Mouse (Mus musculus): Measurements from ENCODE around the gene Cntnap2.
A peak's percentile ranks its signal among the peaks of the same experiment; 100 is the strongest.
"Not testable (repeated sequence)": the region's sequence is repeated elsewhere in the genome, so short reads cannot be mapped to it uniquely, and the experiment has no call there.

Cntnap2 gene

DNA sequence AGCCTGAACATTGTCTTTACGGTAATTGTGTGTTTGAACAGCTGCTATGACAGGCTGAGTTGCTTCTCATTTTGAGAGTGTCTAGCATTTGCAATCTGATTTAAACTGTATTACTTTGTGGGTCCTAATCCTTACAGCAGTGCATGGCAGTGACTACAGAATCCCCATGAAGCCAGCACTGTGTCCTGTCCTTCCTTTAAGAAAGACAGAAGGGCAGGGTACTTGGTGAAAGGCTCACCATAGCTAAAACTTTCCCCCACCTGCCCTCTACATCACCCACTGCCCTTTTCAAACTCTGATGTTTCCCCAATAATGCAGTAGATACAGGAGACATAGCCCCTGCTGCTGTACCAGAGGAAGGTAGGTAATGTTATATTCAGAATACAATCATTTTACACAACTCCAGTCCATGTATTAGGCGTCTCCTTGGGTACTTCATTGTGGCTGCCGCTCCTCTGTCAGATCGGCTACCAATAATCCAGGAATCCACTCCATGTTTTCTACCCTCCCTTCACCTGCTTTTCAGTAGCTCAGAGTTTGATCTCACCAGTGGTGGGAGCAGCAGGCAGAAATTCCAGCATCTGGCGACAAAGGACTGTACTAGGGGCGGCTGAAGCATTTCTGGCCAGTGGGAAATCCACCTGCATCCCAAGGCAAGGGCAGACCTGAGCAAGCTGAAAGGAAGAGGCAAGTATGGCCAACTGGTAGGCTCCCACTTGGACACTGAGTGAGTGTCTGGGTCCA is 2184.9 kb downstream of the Cntnap2 start:
- peak; percentile 76 for DNase-seq (ENCODE audit: low spot score)

DNA sequence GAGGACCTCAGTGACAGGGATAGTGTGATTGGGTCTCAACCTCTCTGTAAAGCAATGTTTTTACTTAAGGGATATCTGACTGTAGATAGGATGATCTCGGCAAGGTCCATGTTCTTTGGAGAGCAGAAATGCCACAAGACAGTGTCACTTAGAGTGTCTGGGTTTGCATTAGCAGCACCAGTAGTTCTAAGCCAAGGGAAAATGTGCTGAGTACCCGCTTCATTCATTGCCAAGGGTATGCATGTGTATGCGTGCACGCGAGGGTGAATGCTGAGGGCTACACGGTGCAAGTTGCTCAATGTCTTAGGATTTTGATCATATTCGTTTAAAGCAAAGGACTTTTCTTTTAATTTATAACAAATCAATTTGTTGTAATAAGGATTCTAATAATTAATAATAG is 2185.5 kb downstream of the Cntnap2 start:
- no peak for DNase-seq (ENCODE audit: low spot score)

DNA sequence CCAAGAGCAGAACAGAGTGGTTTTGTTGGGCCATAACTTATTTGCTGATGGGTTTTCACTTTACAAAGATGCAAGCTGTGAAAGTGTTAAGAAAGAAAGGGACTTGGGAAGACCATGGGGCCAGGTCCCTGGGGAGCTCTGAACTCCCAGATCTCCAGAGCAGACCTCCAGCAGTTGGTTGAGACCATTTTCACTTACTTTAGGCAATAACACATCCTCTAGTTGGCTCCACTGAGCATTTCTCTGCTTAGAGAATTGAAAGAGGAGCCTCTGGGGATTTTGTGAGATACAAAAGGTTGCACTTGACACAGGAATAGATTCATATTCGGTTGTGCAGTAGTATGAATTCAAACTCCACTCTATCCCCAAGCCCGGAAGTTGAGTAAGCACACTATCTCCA is 2196.1 kb downstream of the Cntnap2 start:
- DNase-seq (ENCODE audit: low spot score) = no peak

DNA sequence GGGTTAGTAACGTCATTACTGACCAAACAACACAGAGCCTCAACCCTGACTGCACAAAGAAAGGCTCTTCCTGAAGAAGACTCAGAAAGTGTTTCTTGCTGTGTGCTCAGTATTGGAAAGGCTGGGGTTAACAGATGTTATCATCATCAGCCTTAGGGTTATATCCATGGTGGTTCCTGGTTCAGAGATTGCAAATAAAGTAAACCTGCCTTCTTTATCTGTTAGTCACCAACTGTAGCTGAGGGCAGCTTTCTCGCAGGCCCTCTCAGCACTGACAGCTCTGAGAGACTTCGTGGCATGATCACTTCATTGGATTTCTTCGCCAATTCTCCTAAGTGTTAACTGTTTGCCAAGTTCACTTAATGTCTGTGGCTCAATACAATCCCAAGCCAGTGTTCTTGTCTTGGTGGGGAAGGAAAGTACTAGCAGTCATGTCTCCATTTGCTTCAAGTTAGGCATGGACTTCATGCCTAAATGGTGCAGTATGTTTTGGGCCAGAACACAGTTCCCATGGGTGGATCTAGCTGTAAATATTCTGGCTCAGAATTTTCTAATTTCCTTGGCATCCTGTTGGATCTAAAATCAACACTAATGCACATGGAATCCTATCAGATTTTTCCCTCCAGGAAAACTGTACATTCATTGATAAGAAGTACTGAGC is 2197.2 kb downstream of the Cntnap2 start:
- DNase-seq (ENCODE audit: low spot score) = no peak

DNA sequence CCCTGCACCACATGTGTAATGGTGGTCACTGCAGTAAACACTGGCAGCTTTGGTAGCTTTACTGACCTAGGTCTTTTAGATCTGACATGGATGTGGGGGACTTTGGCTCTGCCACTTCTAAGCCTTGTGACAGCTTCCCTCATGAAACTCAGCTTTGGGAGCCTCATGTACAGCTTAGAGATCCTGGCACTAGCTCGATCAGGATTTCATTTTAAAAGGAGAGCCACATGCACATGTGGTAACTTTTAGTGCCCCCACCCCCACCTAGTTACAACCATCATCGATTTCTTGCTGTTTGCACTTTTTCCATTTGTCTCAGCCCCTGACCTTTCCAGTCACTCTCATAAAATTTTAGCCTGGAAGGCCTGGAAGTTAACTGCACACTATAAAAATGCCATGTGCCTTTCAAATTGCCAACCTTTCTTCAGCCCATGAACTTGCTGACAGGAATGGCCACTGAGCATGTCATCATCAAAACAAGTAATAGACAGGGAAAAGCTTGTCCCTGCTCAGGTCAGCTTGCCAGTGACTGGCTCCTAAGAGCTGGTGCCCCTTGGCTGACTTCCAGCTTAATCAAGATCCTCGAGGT is 2197.9 kb downstream of the Cntnap2 start:
- no peak for DNase-seq (ENCODE audit: low spot score)

DNA sequence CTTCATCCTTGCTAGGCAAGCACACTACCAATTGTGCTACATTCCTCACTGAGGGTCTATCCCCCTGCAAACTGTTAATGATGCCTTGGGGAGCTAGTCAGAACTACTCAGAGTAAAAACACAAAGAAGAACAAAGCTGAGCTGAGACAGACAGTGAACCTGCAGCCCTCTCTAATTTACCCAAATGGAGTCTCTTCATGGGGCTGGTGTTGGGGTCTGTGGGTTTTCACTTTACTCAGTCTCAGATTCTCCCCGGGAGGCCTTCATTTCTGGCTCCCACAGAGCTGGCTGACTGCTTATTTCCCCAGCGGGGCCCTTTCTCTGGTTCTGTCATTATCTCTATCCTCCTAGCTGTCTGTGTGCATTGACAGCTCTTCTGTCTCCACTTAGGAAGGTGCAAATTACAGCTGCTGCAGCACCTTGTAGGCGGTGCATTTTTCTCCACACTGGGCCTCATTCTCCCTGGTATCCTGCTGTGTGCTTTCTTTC is 2200.5 kb downstream of the Cntnap2 start:
- no peak for DNase-seq (ENCODE audit: low spot score)

DNA sequence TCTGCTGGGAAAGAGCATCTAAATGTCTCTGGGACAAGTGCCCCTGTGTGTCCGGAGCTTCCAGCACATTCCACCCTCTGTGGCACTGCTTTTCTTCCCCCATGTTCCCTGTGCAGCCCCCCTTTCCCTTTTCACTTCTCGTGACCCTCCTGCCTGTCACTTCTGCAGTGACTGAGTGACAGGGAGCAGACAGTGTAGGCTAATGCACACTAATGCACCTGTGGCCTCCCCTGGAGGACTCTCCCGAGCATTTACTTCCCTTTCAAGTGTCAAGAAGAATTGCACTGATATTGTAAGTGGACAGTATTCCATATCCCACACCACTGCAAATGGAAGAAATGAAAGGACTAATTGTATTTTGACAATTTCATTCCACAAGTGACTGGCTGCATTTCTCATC is 2208.1 kb downstream of the Cntnap2 start:
- DNase-seq (ENCODE audit: low spot score) = no peak

DNA sequence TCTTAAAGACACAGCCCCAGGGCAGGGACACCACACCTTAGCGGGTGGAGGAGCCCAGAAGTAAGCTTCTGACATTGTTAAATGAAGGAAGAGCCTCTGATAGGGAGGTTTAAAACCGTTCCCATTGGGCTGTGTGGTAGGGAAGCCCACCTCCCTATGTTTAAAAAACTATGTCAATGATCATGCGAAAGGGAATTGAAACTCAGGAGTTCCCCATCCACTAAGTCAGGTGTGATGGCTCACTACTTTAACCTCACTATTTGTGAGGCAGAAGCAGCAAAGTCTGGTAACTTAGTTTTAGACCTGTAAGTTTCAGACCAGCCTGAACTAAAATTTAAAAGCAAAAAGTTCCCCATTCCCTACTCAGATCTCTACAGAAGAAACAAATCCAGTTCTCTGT is 2210.3 kb downstream of the Cntnap2 start:
- DNase-seq (ENCODE audit: low spot score) = no peak

DNA sequence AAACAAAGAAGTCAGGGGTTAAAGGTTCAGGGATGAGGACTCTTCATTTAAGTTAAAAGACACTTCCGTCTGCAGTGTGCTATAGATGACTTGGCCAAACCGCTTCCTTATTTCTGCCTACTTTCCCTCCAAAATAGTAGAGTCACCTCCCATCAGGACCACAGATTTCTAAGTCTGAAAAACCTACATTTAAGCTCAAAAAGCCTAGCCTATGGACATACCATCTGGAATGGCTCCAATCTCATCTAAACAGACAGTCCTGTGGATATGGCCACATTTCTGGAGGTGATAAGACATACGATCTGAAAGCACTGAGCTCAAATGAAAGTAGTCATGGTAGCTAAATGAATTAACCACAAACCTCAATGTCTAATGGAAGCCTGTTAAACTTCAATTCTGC is 2212.4 kb downstream of the Cntnap2 start:
- peak; percentile 14 for DNase-seq (ENCODE audit: low spot score)

DNA sequence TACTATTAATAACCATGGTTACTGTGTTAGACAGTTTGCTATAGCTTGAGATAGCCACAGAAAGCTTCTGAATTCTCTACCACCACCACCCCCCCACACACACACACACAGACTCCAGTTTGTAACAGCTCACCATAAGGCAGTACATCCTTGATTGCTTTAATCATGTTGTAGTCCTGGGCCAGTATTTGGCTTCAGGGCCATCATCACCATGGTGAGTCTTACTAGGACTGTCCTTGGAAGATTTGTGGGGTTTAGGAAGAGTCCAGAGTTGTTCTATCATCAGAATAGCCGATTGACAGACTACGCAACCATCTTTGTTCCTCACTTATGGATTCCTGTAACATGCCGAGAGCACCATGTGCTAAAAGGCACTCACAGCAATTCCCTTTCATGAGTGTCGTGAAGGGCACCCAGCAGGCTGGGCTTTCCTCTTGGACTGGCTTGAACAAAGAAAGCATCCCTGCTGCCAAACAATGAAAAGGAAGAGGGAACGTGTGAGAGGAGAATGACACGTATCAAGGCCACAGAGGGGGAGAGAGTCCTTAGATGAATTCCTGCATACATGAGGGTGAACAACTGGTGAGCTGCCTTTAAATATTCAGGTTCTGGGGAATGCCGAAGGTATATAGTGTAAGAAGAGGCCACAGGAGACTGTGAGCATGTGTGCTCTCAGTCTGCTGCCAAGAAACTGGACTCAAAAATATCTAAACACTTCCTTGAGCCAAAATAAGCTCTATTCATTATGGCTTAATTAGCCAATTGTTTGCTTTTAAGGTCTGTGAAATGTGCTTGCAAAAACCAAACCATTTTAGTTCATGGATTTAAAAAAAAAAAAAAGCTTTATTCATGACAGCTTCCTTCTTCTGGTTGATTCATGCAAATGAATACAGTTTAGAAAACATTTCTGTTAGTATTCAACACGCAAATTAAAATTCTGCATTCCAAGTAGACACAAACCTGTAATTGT is 2213.7 kb downstream of the Cntnap2 start:
- DNase-seq (ENCODE audit: low spot score) = no peak

DNA sequence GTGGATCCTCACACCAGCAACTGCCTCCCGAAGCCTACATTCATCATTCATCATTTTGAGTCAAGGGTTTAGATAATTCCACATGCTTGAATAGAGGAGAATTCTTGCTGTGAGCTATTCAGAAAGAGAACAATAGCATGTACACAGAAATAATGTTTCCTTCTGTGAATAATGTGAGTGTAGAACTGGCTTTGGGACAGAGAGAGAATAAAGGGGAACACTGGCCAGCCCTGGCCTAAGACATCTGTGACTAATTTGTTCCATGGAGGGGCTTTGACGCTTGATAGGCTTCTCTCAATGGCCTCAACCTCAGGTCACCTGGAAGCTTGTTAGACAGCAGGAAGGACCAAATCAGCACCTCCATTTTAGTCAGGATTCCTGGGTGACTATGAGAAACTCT is 2215.9 kb downstream of the Cntnap2 start:
- DNase-seq (ENCODE audit: low spot score) = no peak

DNA sequence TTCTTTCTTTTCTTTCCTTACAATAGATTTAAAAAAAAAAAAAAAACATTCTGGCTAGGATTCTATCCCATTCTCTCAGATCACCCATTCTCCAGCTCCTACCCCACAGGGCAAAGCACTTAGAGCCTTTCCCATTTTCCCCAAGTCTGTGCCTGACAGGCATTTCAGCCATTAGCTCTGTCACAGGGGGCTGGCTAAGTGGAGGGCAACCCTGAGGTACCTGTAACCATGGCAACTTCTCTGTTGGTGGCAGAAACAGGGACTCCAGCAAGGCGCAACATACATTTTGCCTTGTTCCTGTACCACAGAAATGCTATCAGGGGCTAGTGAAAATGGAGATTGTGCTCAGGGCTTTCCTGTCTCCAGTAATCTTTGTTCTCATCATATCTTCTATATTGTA is 2220.0 kb downstream of the Cntnap2 start:
- DNase-seq (ENCODE audit: low spot score) = no peak

DNA sequence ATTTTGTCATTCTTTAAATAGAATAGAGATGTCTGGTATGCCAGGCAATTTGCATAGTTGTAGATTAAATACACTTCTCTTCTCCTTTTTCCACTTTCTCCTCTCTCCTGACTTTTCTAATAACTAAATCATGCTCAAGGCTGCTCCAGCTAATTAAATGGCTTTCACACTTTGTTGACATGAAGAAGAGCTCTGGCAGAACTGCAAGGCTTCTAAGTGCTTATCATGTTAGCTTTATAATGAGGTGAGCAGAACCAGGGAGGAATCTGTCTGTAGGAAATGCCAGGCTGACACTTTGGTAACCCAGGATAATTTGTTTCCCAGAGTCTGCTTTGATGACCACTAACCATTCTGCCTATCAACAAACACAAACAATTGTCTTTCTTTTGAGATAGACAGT is 2222.4 kb downstream of the Cntnap2 start:
- no peak for DNase-seq (ENCODE audit: low spot score)

DNA sequence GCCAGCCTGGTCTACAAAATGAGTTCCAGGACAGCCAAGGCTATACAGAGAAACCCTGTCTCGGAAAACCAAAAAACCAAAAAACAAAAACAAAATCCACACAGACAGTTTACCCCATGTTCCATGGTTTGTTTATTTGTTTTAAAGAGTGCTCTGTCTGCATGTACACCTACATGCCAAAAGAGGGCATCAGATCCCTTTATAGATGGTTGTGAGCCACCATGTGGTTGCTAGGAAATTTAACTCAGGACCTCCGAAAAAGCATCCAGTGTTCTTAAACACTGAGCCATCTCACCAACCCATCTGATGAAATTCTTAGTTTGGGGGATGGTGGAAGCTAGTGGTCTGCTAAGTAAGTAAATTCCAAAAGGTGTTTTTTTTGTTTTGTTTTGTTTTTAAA is 2225.6 kb downstream of the Cntnap2 start:
- no peak for DNase-seq (ENCODE audit: low spot score)

DNA sequence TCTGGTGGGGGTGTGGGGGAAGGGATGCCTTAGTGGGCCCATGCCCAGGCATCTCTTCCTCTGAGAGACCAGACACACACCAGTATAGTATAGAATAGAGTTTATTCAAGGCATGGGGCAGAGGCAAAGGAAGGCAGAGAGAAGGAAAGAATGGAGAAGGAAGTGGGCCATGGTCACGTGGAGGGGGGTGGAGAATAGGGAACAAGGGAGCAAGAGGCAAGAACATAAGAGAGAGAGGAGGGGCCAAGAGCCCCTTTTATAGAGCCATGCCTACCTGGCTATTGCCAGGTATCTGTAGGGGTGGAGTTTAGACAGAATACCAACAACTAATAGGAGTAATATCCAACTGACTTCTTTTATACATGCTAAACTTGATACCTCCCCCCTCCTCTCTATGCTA is 2226.6 kb downstream of the Cntnap2 start:
- DNase-seq (ENCODE audit: low spot score) = no peak

DNA sequence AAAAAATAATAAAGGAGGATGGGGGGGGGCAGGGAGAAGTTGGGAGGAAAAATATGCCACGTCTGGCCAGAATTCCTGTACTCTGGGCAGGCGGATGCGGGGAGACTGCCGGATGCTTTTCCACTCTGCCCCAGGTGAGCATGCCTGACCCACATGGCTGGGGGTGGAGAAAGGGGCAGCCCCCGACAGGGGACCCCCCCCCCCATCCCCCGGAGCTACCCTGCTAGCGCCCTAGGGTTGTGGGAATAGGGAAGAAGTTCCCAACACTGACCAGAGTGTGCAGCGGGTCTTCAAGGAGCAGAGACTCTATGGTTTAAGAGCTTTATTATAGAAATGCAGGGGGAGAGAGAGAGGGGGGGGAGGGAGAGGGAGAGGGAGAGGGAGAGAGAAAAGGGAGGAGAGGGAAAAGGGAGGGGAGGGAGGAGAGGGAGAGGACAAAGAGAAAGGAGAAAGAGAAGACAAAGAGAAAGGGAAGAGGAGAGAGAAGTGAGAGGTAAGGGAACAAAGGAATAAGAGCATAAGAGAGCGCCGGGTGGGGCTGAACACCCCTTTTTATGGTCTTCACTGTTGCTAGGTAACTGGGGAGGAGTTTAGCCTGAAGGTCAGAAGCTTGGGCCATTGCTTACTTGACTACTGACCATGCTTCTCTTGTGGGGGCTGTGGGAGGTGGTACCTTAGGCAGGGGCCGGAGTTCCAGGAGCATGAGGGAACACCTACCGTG is 2227.2 kb downstream of the Cntnap2 start:
- DNase-seq (ENCODE audit: low spot score) = not testable (repeated sequence)

DNA sequence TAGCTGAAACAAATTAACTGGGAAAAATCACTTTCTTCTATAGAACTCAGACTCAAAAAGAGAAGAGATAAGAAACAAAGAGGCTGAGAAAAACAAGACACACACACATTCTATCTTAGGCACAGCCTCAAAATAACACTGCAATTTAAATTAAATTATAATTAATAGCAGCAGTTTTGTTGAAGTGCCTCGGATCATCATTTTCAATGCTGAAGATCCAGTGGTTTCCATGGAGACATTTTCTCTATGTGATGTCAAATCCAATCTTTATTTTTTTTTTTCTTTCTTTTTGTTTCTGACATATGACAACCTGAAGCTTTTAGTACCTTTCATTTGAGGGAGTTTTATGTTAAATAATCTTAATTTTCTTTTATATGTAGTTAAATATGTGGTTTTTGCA is 2228.6 kb downstream of the Cntnap2 start:
- DNase-seq (ENCODE audit: low spot score) = no peak

DNA sequence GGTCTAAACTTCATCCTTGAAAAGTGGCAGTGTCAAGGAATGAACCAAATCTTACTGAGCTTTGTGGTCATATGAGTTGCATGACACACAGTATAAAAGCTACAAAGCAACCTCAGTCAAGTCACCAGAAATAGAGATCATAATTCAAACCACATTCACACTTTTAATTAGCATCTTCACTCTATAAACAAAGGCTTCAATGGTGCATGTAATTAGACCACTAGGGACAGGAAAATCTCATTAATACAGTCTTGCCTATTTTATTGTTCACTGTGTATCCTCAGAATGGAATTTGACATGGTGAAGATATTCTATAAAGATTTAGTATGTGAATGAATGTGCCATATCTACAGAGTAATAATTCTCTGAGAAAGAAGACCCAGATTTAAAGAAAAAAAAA is 2232.8 kb downstream of the Cntnap2 start:
- DNase-seq (ENCODE audit: low spot score) = no peak

DNA sequence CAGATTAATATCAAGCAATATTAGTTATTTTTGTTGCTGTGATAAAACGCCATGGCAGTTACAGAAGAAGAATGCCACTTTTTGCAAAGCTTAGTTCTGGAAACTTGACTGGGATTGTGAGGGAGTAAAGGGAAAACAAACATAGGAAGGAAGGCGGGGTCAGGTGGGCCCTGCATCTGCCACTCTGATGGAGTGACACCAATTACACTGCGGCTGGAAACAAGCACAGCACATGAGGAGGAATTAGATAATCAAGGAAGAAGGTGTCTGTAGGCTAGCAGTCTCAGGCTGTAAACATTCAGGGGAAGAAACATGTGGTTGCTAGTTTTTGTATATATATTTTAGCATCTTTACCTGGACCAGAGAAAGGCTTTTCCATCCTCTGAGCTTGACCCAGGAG is 2233.3 kb downstream of the Cntnap2 start:
- no peak for DNase-seq (ENCODE audit: low spot score)

DNA sequence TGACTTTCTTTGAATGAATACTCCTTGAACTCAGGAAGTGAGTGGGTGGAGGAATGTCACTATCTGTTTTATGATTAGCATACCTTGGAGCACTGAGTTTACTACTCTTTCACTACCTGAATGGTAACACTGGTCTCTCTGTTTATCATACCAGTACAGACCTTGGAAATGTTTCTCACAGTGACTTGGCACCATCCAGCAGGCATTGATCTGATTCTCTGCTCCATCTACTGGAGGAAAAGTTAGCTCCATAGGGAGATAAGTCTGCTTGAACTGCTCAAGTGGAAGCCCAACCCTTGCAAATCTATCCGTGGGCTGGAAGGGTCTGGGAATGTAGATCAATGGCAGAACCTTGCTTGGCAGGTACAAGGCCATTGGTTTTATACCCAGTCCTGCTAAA is 2235.3 kb downstream of the Cntnap2 start:
- no peak for DNase-seq (ENCODE audit: low spot score)

DNA sequence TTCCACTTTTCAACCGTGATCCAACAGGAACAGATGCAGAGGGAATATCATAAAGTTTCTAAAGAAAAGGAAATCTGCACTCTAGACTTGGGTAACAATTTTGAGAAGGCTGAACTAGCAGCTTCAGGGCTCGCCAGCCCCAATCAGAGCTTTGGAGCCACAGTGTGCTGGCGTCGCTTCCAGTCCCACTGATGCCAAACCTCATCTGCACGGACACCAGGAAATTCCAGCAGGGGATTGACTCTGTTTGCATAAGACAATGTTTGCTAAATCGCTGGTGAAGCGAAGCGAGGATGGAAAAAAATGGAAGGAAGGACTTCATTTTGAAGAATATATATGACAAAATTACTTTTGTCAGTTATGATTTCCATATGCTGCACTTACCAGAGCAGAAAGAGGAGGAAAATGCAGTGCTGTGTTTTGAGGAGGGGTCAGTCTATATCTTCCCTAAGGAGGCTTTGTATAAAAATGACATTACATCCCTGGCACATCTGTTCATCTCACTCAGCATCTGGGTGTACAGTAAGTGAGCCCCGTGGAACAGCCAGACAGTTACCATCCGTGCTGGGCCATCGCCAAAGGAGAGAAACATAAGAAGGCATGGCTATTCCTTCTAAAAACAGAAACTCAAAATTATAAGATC is 2245.8 kb downstream of the Cntnap2 start:
- DNase-seq (ENCODE audit: low spot score) = no peak

Data from MN1 (cell line).